Mouse (Mus musculus) testis, adult 2 months (tissue): ENCODE measurements around the gene Ednrb. TPM values are rescaled to one million over a fixed set of nuclear protein-coding genes. Genes with fewer than 3 reads are reported as not detected.

Source experiments
- H3K27ac ChIP-seq: fragments of 200-500 bp; 2 replicates; pipeline ENCODE4 v1.5.1; 2012; ENCODE audit warnings: low read depth, low read length; ENCODE audit not compliant: control insufficient read depth, insufficient read depth
- H3K27me3 ChIP-seq: fragments of 200-500 bp; 2 replicates; pipeline ENCODE4 v1.6.1; 2012; ENCODE audit warnings: mild to moderate bottlenecking, low read length, moderate library complexity; ENCODE audit not compliant: control insufficient read depth, insufficient read depth
- H3K36me3 ChIP-seq: fragments of 200-500 bp; 2 replicates; pipeline ENCODE4 v1.6.1; 2012; ENCODE audit warnings: mild to moderate bottlenecking, low read length; ENCODE audit not compliant: control insufficient read depth, insufficient read depth
- H3K4me1 ChIP-seq: fragments of 200-500 bp; 2 replicates; pipeline ENCODE4 v1.6.1; 2012; ENCODE audit warnings: low read length; ENCODE audit not compliant: control insufficient read depth, insufficient read depth
- H3K4me3 ChIP-seq: fragments of 200-500 bp; 2 replicates; pipeline ENCODE4 v1.5.1; 2012; ENCODE audit warnings: low read depth, mild to moderate bottlenecking, low read length, moderate library complexity, mixed read lengths; ENCODE audit not compliant: control insufficient read depth
- CTCF ChIP-seq: fragments of 200-500 bp; IDR thresholded peaks from 2 replicates; pipeline ENCODE4 v1.5.1; 2012; ENCODE audit warnings: low read depth, mild to moderate bottlenecking, inconsistent platforms, low read length, moderate library complexity; ENCODE audit not compliant: control insufficient read depth, insufficient read depth, insufficient replicate concordance
- POLR2A ChIP-seq: fragments of 200-500 bp; IDR thresholded peaks from 2 replicates; pipeline ENCODE4 v1.6.1; 2012; ENCODE audit warnings: low read depth, mild to moderate bottlenecking, inconsistent platforms, low read length, moderate library complexity; ENCODE audit not compliant: control insufficient read depth
- polyA plus RNA-seq: library from polyadenylated mRNA; depleted of rRNA; stranded (reverse); fragments of >200 nt; gene quantifications from 2 replicates; pipeline ENCODE4 v1.2.3, GENCODE M21; 2012; rRNA removed

Gene Ednrb
- polyA plus RNA-seq, 1 experiment, result 0.10 TPM

DNA sequence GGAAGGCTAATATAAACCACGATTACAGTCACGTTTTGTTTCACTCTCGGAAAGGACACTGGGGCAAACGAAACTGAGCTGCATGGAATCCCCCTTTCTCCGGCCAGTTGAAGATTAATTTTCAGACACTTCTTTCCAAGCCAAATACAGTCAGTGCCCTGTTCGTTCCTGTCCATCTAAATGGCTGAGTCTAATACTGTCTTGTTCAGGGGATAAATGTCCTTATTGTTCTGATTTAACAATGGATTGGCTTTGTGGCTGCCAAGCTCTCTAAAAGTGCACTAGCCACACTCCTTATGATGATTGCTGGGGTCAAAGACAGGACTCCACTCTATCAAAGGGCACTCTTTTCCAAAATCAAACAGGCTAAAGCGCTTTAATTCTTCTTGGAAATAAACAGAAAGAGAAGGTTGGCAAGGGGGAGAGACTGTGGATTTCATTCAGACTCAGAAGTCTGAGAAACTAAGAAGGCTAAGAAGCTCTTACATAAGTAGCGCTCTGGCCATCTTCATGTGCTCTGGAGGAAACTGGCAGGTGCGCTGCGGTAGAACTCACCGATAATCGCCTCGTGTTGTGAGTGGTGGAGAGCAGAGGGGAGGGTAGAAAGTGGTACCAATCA is 65.6 kb downstream of the Ednrb start:
- no peak overlapping the region for H3K4me3 ChIP-seq
- no peak for TF ChIP-seq CTCF
- no peak for TF ChIP-seq POLR2A
- H3K36me3 ChIP-seq, result no peaks in the 10 kb centered on the region
- no peaks in the 10 kb centered on the region for H3K27me3 ChIP-seq
- H3K27ac ChIP-seq, result no peak overlapping the region
- peaks cover 4% of the 10 kb centered on the region for H3K4me1 ChIP-seq

- TF ChIP-seq CTCF, result no peak
- no peak for TF ChIP-seq POLR2A
- Histone ChIP-seq H3K27ac (no peak overlapping the region), H3K4me1 (peaks cover 4% of the 10 kb centered on the region), H3K27me3 (no peaks in the 10 kb centered on the region), H3K4me3 (no peak overlapping the region), H3K36me3 (no peaks in the 10 kb centered on the region)
Measured at GRCm38 (mm10) chr14:103778009-103778431, 66.2 kb downstream of the Ednrb start.

DNA sequence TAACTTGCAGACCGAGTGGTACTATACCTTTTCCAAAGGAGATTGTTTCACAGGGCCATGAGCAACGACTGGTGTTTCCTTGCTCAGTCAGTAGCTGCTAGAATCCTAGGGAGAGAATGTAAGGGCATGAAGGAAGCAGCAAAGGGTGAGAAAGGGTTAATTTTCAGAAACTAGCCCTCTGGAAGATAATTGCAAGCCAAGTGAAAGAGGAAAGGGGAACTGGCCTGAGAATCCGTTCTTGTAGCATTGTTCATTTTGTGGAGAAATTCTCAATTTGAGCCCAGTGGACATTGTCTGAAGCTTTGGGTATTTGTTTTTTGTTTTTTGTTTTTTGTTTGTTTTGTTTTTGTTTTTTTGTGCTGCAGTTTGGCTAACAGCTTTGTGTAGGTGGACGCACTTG is 66.8 kb downstream of the Ednrb start:
- TF ChIP-seq POLR2A, result no peak
- TF ChIP-seq CTCF, result no peak
- Histone ChIP-seq H3K4me1 (peaks cover 2% of the 10 kb centered on the region), H3K27ac (no peak overlapping the region), H3K36me3 (no peaks in the 10 kb centered on the region), H3K4me3 (no peak overlapping the region), H3K27me3 (no peaks in the 10 kb centered on the region)

DNA sequence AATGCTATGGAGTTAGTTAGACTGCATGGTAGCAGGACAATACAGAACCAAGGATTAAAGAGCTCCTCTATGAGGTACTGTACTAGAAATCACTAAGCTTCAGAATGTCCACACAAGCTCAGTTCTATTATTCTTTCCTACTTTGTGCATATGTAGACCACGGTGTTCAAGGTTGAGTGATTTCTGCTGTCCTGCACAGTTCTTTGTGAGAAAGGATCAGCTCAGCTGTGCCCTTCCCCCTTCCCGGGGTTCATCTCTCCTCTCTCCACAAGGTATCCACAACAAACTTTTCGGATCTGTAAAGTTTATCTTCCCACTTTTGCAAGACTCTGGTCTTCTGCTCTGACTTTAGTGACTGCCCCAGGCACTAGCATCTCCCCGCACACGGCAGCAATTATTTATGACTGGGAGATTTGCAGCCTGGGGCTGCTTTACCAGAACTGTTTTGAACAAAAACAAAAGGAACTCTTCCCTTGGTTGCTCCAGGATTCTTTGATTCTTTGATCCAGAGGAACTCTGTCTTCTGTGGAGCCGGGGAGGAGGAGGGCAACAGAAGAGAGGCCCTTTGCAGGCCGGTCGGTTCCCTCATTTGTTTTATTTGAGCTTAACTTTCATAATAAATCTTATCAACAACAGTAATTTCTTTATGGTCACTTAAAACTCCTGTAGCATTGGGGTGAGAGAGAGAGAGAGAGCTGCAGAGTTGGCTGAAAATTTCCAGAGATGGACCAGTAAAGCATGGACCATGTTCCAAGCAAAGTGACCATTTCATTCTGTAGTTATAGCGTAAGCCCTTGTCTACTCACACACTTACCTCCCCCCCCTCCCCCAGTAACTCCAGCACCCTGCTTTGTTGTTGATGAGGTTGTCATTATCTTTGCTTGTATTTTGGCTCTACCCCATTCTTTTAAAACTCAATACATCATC is 74.6 kb downstream of the Ednrb start:
- H3K36me3 ChIP-seq, result no peaks in the 10 kb centered on the region
- no peaks in the 10 kb centered on the region for H3K27me3 ChIP-seq
- no peak overlapping the region for H3K27ac ChIP-seq
- no peaks in the 10 kb centered on the region for H3K4me1 ChIP-seq
- no peak overlapping the region for H3K4me3 ChIP-seq
- TF ChIP-seq CTCF (no peak), POLR2A (no peak)

GRCm38 (mm10) chr14:103767488-103767887 is 76.7 kb downstream of the Ednrb start:
- no peak overlapping the region for H3K27ac ChIP-seq
- TF ChIP-seq POLR2A, result no peak
- TF ChIP-seq CTCF, result no peak
- no peaks in the 10 kb centered on the region for H3K27me3 ChIP-seq
- H3K4me1 ChIP-seq, result no peaks in the 10 kb centered on the region
- H3K4me3 ChIP-seq, result no peak overlapping the region
- H3K36me3 ChIP-seq, result no peaks in the 10 kb centered on the region

Other genes with a start within 250 kb of the Ednrb start
- gene Slain1, start 194.2 kb downstream of the Ednrb start, polyA plus RNA-seq, result 9.7 and 10.9 TPM in 2 replicates